Comparison of ENCODE assay signal across 20 mouse cellular contexts in genomic region chr6:67251095-67251494, GRCm38 (mm10).
"Had no signal": no experiment of that assay in that cellular context is flagged by ENCODE, and none has a peak within 500 bp of the region (broad histone marks: within the 10 kb centered on the region; RNA-seq: fewer than 3 reads in every experiment).

No protein-coding gene starts in this region.

- H3K4me1 ChIP-seq: liver, embryonic 12.5 days; midbrain, embryonic 12.5 days; neural tube, embryonic 13.5 days; neural tube, embryonic 15.5 days had no signal

- H3K9ac ChIP-seq: liver, embryonic 12.5 days; liver, embryonic 14.5 days; lung, embryonic 14.5 days; midbrain, embryonic 12.5 days; neural tube, embryonic 13.5 days; neural tube, embryonic 15.5 days had no signal

- H3K9me3 ChIP-seq: liver, embryonic 12.5 days; midbrain, embryonic 12.5 days; neural tube, embryonic 13.5 days; neural tube, embryonic 15.5 days had no signal

- H3K27ac ChIP-seq: liver, embryonic 12.5 days; liver, embryonic 14.5 days; midbrain, embryonic 12.5 days; neural tube, embryonic 13.5 days; neural tube, embryonic 15.5 days had no signal

- DNase-seq: lung, adult 18-20 months; lung, embryonic 14.5 days; lung, postnatal 10 days; lung, postnatal 4 days; midbrain, embryonic 14.5 days; retina, postnatal 1 day; right cerebral cortex, adult 18-20 months; right cerebral cortex, postnatal 25 days; right cerebral cortex, postnatal 4 days; spleen, adult 18-20 months; thymus, adult 18-20 months; thymus, postnatal 14 days; thymus, postnatal 36 days had no signal

- H3K4me3 ChIP-seq: liver, embryonic 12.5 days; midbrain, embryonic 12.5 days; myocyte; neural tube, embryonic 13.5 days; neural tube, embryonic 15.5 days had no signal

- H3K4me2 ChIP-seq: liver, embryonic 12.5 days; lung, embryonic 14.5 days; midbrain, embryonic 12.5 days; neural tube, embryonic 13.5 days; neural tube, embryonic 15.5 days had no signal

- ATAC-seq: liver, embryonic 12.5 days; midbrain, embryonic 16.5 days had no signal

- H3K27me3 ChIP-seq: liver, embryonic 12.5 days; midbrain, embryonic 12.5 days; neural tube, embryonic 13.5 days; neural tube, embryonic 15.5 days had no signal

- H3K36me3 ChIP-seq: liver, embryonic 12.5 days; midbrain, embryonic 12.5 days; neural tube, embryonic 13.5 days; neural tube, embryonic 15.5 days had no signal
